Mouse (Mus musculus): ENCODE measurements around the gene Snx1.

Snx1 gene

GRCm38 (mm10) chr9:66125543-66126455 lies 588 bp downstream of the Snx1 start:
- no peak for DNase-seq

GRCm38 (mm10) chr9:66124681-66125542 lies 1.5 kb downstream of the Snx1 start:
- peak; percentile 94 for DNase-seq

- DNase-seq, result no peak
Measured at GRCm38 (mm10) chr9:66124111-66124531, 2.3 kb downstream of the Snx1 start.

- DNase-seq, result no peak
Measured at GRCm38 (mm10) chr9:66123648-66124047, 2.7 kb downstream of the Snx1 start.

- DNase-seq, result no peak
Measured at GRCm38 (mm10) chr9:66121421-66121820, 5.0 kb downstream of the Snx1 start.

- DNase-seq, result no peak
Measured at GRCm38 (mm10) chr9:66120945-66121344, 5.4 kb downstream of the Snx1 start.

- DNase-seq, result no peak
Measured at GRCm38 (mm10) chr9:66120106-66120505, 6.3 kb downstream of the Snx1 start.

- DNase-seq, result no peak
Measured at GRCm38 (mm10) chr9:66119498-66119897, 6.9 kb downstream of the Snx1 start.

- no peak for DNase-seq
Measured at GRCm38 (mm10) chr9:66116890-66117289, 9.5 kb downstream of the Snx1 start.

- no peak for DNase-seq
Measured at GRCm38 (mm10) chr9:66114341-66114740, 12.0 kb downstream of the Snx1 start.

GRCm38 (mm10) chr9:66110611-66111379 lies 15.6 kb downstream of the Snx1 start:
- DNase-seq, result no peak

GRCm38 (mm10) chr9:66110126-66110525 lies 16.3 kb downstream of the Snx1 start:
- DNase-seq, result no peak

- DNase-seq, result no peak
Measured at GRCm38 (mm10) chr9:66109574-66109973, 16.8 kb downstream of the Snx1 start.

GRCm38 (mm10) chr9:66105168-66105567 lies 21.2 kb downstream of the Snx1 start:
- no peak for DNase-seq

GRCm38 (mm10) chr9:66104601-66105000 lies 21.8 kb downstream of the Snx1 start:
- DNase-seq, result no peak

- DNase-seq, result no peak
Measured at GRCm38 (mm10) chr9:66102668-66103067, 23.7 kb downstream of the Snx1 start.

- no peak for DNase-seq
Measured at GRCm38 (mm10) chr9:66101577-66101976, 24.8 kb downstream of the Snx1 start.

- DNase-seq, result no peak
Measured at GRCm38 (mm10) chr9:66092664-66093063, 33.7 kb downstream of the Snx1 start.

- no peak for DNase-seq
Measured at GRCm38 (mm10) chr9:66091327-66092231, 34.8 kb downstream of the Snx1 start.

- DNase-seq, result peak; percentile 13
Measured at GRCm38 (mm10) chr9:66090593-66091244, 35.7 kb downstream of the Snx1 start.

GRCm38 (mm10) chr9:66088411-66088810 lies 38.0 kb downstream of the Snx1 start:
- no peak for DNase-seq

Measured in right cerebral cortex, postnatal 25 days (tissue).